Mouse (Mus musculus) kidney, postnatal 0 days (tissue): Measurements from ENCODE around the gene Rassf5. TPM values are rescaled to one million over a fixed set of nuclear protein-coding genes. Genes with fewer than 3 reads are reported as not detected.
A peak's percentile ranks its signal among the peaks of the same experiment; 100 is the strongest.

Source experiments
- ATAC-seq: fragments of 200-750 bp; cut with Nextera tagmentation; replicated peaks from 2 replicates; pipeline ENCODE4 v1.8.0; 2017; ENCODE audit warnings: low read depth, moderate number of reproducible peaks, moderate TSS enrichment, moderate library complexity; ENCODE audit not compliant: low FRiP score
- DNase-seq: peaks from one replicate; pipeline ENCODE4 v3.0.0-alpha.2; 2016; ENCODE audit warnings: low spot score
- H3K27ac ChIP-seq: fragments of 300-500 bp; sonication (generic); 2 replicates; pipeline ENCODE4 v1.5.1; 2014; ENCODE audit warnings: mild to moderate bottlenecking
- H3K27me3 ChIP-seq: fragments of 300-500 bp; sonication (generic); 2 replicates; pipeline ENCODE4 v1.6.1; 2014; ENCODE audit warnings: low read length, mixed read lengths; ENCODE audit not compliant: insufficient read depth
- H3K36me3 ChIP-seq: fragments of 300-500 bp; sonication (generic); 2 replicates; pipeline ENCODE4 v1.6.1; 2014; ENCODE audit warnings: low read length, mixed read lengths; ENCODE audit not compliant: insufficient read depth
- H3K4me1 ChIP-seq: fragments of 300-500 bp; sonication (generic); replicated peaks from 2 replicates; pipeline ENCODE4 v1.6.1; 2014; ENCODE audit warnings: antibody characterized with exemption, low read length, mixed read lengths; ENCODE audit not compliant: insufficient read depth
- H3K4me2 ChIP-seq: fragments of 300-500 bp; sonication (generic); 2 replicates; pipeline ENCODE4 v1.6.1; 2014; ENCODE audit warnings: mild to moderate bottlenecking, low read length, moderate library complexity, mixed read lengths
- H3K4me3 ChIP-seq: fragments of 300-500 bp; sonication (generic); replicated peaks from 2 replicates; pipeline ENCODE4 v1.5.1; 2014; ENCODE audit warnings: low read depth, low read length
- H3K9ac ChIP-seq: fragments of 300-500 bp; sonication (generic); 2 replicates; pipeline ENCODE4 v1.6.1; 2014; ENCODE audit warnings: low read depth, low read length
- H3K9me3 ChIP-seq: fragments of 300-500 bp; sonication (generic); replicated peaks from 2 replicates; pipeline ENCODE4 v1.6.1; 2016; ENCODE audit warnings: low read length, inconsistent platforms, mixed read lengths
- CTCF ChIP-seq: IDR thresholded peaks from 2 replicates; pipeline ENCODE4 v1.5.1; 2016; ENCODE audit warnings: antibody characterized with exemption, low read depth, mild to moderate bottlenecking, moderate library complexity
- WGBS: fragments of 180-500 bp; shearing (Covaris S2); extraction: QIAGEN DNeasy Blood & Tissue Kit; methylation state at CpG from one replicate; pipeline ENCODE4 v1.1.7; 2014; 5-methylcytosine and 5-hydroxymethylcytosine counted together
- polyA plus RNA-seq: library from polyadenylated mRNA; unstranded; fragments of >200 nt; fragmentation: Nextera tagmentation; extraction: Ambion mirVana; gene quantifications from 2 replicates; pipeline ENCODE4 v1.2.1, GENCODE M21; 2015

The Rassf5 gene
- polyA plus RNA-seq, 1 experiment from 2014 or later: 3.4 TPM

- no peak for TF ChIP-seq CTCF
Observed at GRCm38 (mm10) chr1:131278606-131279455, 33.8 kb upstream of the Rassf5 start.

DNA sequence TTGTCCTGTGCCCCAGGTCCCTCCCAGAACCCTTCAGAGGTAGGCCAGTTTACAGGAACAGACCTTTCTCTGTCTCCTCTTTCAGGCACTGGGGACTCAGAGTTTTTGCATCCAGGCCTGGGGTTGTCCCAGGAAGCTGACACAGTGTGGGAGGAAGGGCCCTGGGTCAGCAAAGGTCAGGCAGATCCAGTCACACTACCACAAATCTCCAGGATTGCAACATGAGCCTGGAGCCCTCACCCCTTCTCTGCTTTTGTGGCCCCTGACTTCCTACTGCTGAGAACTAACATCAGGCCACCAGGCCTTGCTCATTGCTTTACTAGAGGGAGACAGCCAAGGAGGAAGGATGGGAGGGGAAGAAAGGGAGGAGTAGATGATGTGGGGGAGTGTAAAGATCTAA is 31.8 kb upstream of the Rassf5 start:
- no peaks in the 10 kb centered on the region for H3K9me3 ChIP-seq
- H3K4me1 ChIP-seq: no peaks in the 10 kb centered on the region
- 0 out of 2 replicates have a peak, but pooled peaks cover 3% of the 10 kb centered on the region for H3K36me3 ChIP-seq
- DNase-seq (peak; percentile 54), ATAC-seq (no peak)
- no peak overlapping the region for H3K4me3 ChIP-seq
- no peaks in the 10 kb centered on the region for H3K27me3 ChIP-seq
- H3K27ac ChIP-seq: no peak overlapping the region
- no peak for TF ChIP-seq CTCF
- H3K4me2 ChIP-seq: no peak overlapping the region
- H3K9ac ChIP-seq: no peak overlapping the region

More at GRCm38 (mm10) chr1:131278606-131279455, 33.8 kb upstream of the Rassf5 start:
- Histone ChIP-seq H3K4me3 (peak overlapping the region; percentile 35), H3K4me1 (no peaks in the 10 kb centered on the region), H3K36me3 (no peaks in the 10 kb centered on the region), H3K9ac (peak overlapping the region; percentile 38; the same call in 1 of the 2 replicates), H3K9me3 (no peaks in the 10 kb centered on the region), H3K27me3 (no peaks in the 10 kb centered on the region), H3K27ac (no peak overlapping the region), H3K4me2 (peak overlapping the region; percentile 54)
- DNase-seq (no peak), ATAC-seq (no peak)
- 27% methylated on average over 8 of the region's 8 CpGs for WGBS

- Histone ChIP-seq H3K4me2 (no peak overlapping the region), H3K4me3 (no peak overlapping the region), H3K9ac (no peak overlapping the region), H3K27me3 (no peaks in the 10 kb centered on the region), H3K27ac (no peak overlapping the region), H3K36me3 (0 out of 2 replicates have a peak, but pooled peaks cover 3% of the 10 kb centered on the region), H3K4me1 (no peaks in the 10 kb centered on the region), H3K9me3 (no peaks in the 10 kb centered on the region)
- no peak for ATAC-seq
- 74% methylated on average over 14 of the region's 14 CpGs for WGBS
- no peak for TF ChIP-seq CTCF
- no peak for DNase-seq
Observed at GRCm38 (mm10) chr1:131275577-131275976, 30.5 kb upstream of the Rassf5 start.

DNA sequence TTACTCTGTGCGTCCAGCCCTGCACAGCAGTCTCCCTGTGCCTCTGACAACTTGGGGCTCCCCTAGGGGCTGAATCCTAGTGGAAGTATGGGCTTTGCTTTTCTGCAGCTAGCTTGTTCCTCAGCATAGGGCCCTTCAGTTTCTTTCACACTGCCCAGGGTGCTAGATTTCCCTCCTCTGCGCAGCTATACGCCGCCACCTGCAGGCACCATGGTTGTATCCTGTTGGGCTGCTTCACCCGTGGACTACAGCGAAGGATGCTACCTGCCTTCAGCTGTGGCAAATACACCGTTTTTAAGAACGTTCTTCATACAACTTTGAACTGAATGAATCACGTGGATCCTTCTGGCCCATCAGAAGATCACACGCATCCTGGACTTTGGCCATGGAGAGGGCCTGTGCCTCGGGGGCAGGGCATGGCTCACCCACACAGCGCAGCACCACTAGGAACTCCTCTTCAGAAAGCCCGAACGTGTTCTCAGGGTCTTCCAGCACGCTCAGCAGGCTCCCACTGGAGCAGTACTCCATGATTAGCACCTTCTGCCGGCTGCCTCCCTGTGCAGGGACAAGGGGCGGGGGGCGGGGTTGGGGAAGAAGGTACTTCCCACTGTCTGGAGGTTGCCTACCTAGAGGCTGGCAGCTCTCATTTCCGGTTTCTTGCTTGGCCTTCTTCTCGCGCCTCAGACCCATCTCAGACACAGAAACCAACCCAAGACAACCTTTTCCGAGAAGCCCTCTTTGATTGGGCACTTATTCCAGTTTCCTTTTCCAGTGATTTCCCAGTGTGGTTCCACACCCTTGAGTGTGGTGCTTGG is 29.9 kb upstream of the Rassf5 start:
- TF ChIP-seq CTCF: no peak; the same call in 1 of the 2 replicates
- DNase-seq (no peak), ATAC-seq (peak; percentile 43)
- no peaks in the 10 kb centered on the region for H3K4me1 ChIP-seq
- H3K9ac ChIP-seq: no peak overlapping the region
- no peaks in the 10 kb centered on the region for H3K9me3 ChIP-seq
- H3K4me2 ChIP-seq: no peak overlapping the region
- 48% methylated on average over 22 of the region's 22 CpGs for WGBS
- no peak overlapping the region for H3K4me3 ChIP-seq
- no peak overlapping the region for H3K27ac ChIP-seq
- H3K27me3 ChIP-seq: no peaks in the 10 kb centered on the region
- 0 out of 2 replicates have a peak, but pooled peaks cover 3% of the 10 kb centered on the region for H3K36me3 ChIP-seq

GRCm38 (mm10) chr1:131269797-131270578 is 24.9 kb upstream of the Rassf5 start:
- TF ChIP-seq CTCF: peak; percentile 90
- Histone ChIP-seq H3K36me3 (0 out of 2 replicates have a peak, but pooled peaks cover 3% of the 10 kb centered on the region), H3K27ac (no peak overlapping the region), H3K9me3 (no peaks in the 10 kb centered on the region), H3K4me1 (no peaks in the 10 kb centered on the region), H3K9ac (no peak overlapping the region), H3K4me2 (no peak overlapping the region), H3K27me3 (no peaks in the 10 kb centered on the region), H3K4me3 (no peak overlapping the region)
- ATAC-seq (peak; percentile 16; the same call in 1 of the 2 replicates), DNase-seq (peak; percentile 86)
- WGBS: 36% methylated on average over 22 of the region's 22 CpGs

DNA sequence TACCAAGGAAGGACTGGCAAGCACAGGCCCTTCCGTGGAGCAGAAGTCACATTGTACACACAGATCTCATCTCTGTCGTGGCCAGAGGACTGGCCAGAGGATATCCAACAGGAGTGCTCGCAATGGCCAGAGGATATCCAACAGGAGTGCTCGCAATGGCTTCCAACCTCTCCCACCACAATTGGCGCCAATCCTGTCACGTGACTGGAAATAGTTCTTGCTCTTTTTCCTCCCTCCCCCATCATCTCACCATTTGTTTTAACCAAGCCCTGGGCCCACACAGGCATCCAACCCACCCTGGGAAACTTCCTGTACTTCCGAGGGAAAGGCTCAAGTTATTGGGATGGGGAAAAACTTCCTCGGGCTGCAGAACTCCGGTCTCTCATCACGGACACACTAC is 23.7 kb upstream of the Rassf5 start:
- no peaks in the 10 kb centered on the region for H3K4me1 ChIP-seq
- no peaks in the 10 kb centered on the region for H3K9me3 ChIP-seq
- DNase-seq (no peak), ATAC-seq (no peak)
- no peak overlapping the region for H3K4me3 ChIP-seq
- H3K36me3 ChIP-seq: 0 out of 2 replicates have a peak, but pooled peaks cover 3% of the 10 kb centered on the region
- no peak overlapping the region for H3K4me2 ChIP-seq
- H3K27ac ChIP-seq: no peak overlapping the region
- 83% methylated on average over 10 of the region's 10 CpGs for WGBS
- TF ChIP-seq CTCF: no peak
- no peak overlapping the region for H3K9ac ChIP-seq
- no peaks in the 10 kb centered on the region for H3K27me3 ChIP-seq
